Mouse (Mus musculus) E14TG2a.4 (cell line): ENCODE results near the gene Cfap36.

ENCODE experiments used
- CTCF ChIP-seq: conservative IDR thresholded peaks from 2 replicates; pipeline ENCODE4 v1.5.1; 2014; ENCODE audit warnings: low read length
- NANOG ChIP-seq: IDR thresholded peaks from 2 replicates; pipeline ENCODE4 v1.6.1; 2014; ENCODE audit warnings: borderline replicate concordance, low read length, mixed read lengths

- TF ChIP-seq CTCF: no peak
- no peak for TF ChIP-seq NANOG
Observed at GRCm38 (mm10) chr11:29239353-29239752, 7.9 kb downstream of the Cfap36 start.
